Mouse (Mus musculus): Measurements from ENCODE around the gene Slc3a1.

GRCm38 (mm10) chr17:85071088-85071775, 43.1 kb downstream of the Slc3a1 start:
- TF ChIP-seq CTCF (IDR thresholded peaks at IDR 0.05; ENCODE audit: control insufficient read depth, insufficient read depth, insufficient replicate concordance, low read depth, low read length): peak; percentile 21; the same call in 1 of the 2 replicates
- no peak for TF ChIP-seq POLR2A (IDR thresholded peaks at IDR 0.05; ENCODE audit: control insufficient read depth, low read depth, low read length)

Data from testis, adult 2 months (tissue).